Mouse (Mus musculus) midbrain, embryonic 16.5 days (tissue): Measurements from ENCODE around the gene Abhd11. TPM values are rescaled to one million over a fixed set of nuclear protein-coding genes. Genes with fewer than 3 reads are reported as not detected.

ENCODE experiments used
- ATAC-seq: fragments of 200-750 bp; cut with Nextera tagmentation; 2 replicates; pipeline ENCODE4 v1.8.0; 2017; ENCODE audit warnings: moderate TSS enrichment
- H3K27ac ChIP-seq: fragments of 300-500 bp; sonication (generic); 2 replicates; pipeline ENCODE4 v1.5.1; 2014; ENCODE audit warnings: mild to moderate bottlenecking, low read length, mixed read lengths
- H3K27me3 ChIP-seq: fragments of 300-500 bp; sonication (generic); 2 replicates; pipeline ENCODE4 v1.6.1; 2014; ENCODE audit warnings: low read depth, low read length, mixed read lengths; ENCODE audit not compliant: control insufficient read depth, insufficient read depth
- H3K36me3 ChIP-seq: fragments of 300-500 bp; sonication (generic); 2 replicates; pipeline ENCODE4 v1.6.1; 2014; ENCODE audit warnings: mild to moderate bottlenecking, low read length, moderate library complexity, mixed read lengths; ENCODE audit not compliant: control insufficient read depth, insufficient read depth
- H3K4me1 ChIP-seq: fragments of 300-500 bp; sonication (generic); 2 replicates; pipeline ENCODE4 v1.6.1; 2014; ENCODE audit warnings: mild to moderate bottlenecking, low read length, mixed read lengths; ENCODE audit not compliant: control insufficient read depth, insufficient read depth
- H3K4me2 ChIP-seq: fragments of 300-500 bp; sonication (generic); 2 replicates; pipeline ENCODE4 v1.6.1; 2014; ENCODE audit warnings: mild to moderate bottlenecking, low read length, mixed read lengths
- H3K4me3 ChIP-seq: fragments of 300-500 bp; sonication (generic); 2 replicates; pipeline ENCODE4 v1.5.1; 2014; ENCODE audit warnings: low read depth, mild to moderate bottlenecking, low read length, moderate library complexity, mixed read lengths
- H3K9ac ChIP-seq: fragments of 300-500 bp; sonication (generic); 2 replicates; pipeline ENCODE4 v1.6.1; 2014; ENCODE audit warnings: low read depth, low read length, mixed read lengths
- H3K9me3 ChIP-seq: fragments of 300-500 bp; sonication (generic); replicated peaks from 2 replicates; pipeline ENCODE4 v1.6.1; 2014; ENCODE audit warnings: mild to moderate bottlenecking, low read length, mixed read lengths; ENCODE audit not compliant: control insufficient read depth, poor library complexity, severe bottlenecking
- WGBS: fragments of 180-500 bp; shearing (Covaris S2); extraction: QIAGEN DNeasy Blood & Tissue Kit; methylation state at CpG from one replicate; pipeline ENCODE4 v1.1.7; 2014; 5-methylcytosine and 5-hydroxymethylcytosine counted together
- polyA plus RNA-seq: library from polyadenylated mRNA; unstranded; fragments of >200 nt; fragmentation: Nextera tagmentation; extraction: Ambion mirVana; gene quantifications from 2 replicates; pipeline ENCODE4 v1.2.1, GENCODE M21; 2015

The Abhd11 gene
- polyA plus RNA-seq, 1 experiment from 2014 or later: 81.5 TPM

DNA sequence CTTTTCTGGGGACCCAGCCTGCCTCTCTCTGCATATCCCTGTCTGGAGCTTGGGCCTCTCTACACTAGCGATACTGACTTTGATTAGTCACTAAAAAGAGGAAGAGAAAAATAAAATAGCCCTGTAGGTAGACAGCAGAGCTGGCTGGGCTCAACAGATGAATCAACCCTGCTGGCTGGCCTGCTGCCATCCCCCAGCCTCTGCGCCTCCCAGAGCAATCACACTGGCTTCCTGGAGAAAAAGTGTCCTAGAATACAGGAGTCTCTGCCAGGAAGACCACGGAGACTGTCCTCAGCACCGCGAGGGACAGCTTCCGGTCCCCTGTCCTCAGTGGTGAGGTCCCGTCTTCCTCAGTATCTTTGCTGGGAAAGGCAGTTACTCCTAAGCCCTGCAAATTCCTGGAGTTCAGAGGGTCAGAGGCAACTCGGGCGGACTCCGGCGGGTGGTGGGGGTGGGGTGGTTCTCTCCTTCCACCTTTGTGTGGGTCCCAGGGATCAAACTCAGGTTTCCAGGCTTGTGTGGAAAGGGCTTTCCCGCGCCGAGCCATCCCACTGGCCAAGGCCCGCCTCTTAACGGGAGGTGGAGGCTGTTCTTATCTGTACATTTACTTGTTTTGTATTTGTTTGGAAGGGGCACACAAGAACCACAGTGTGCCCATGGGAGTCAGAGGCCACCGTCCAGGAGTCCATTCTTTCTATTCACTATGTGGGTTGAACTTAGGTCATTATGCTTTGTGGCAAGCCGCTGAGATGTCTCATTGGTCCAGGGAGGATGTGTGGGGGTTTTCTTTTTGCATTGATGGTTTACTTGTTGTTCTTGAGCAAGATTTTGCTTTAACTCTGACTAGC is 20.3 kb downstream of the Abhd11 start:
- Histone ChIP-seq H3K4me2 (no peak overlapping the region), H3K9me3 (no peaks in the 10 kb centered on the region), H3K4me3 (no peak overlapping the region), H3K36me3 (no peaks in the 10 kb centered on the region), H3K27me3 (no peaks in the 10 kb centered on the region), H3K4me1 (peaks cover 20% of the 10 kb centered on the region), H3K27ac (no peak overlapping the region), H3K9ac (0 out of 2 replicates have a peak overlapping the region, but pooled peaks have one; percentile 14)
- WGBS: 56% methylated on average over 18 of the region's 18 CpGs
- ATAC-seq: no peak

- H3K9ac ChIP-seq: no peak overlapping the region
- 92% methylated on average over 5 of the region's 5 CpGs for WGBS
- H3K4me2 ChIP-seq: no peak overlapping the region
- H3K4me3 ChIP-seq: no peak overlapping the region
- H3K36me3 ChIP-seq: no peaks in the 10 kb centered on the region
- H3K4me1 ChIP-seq: peaks cover 3% of the 10 kb centered on the region; the same call in 1 of the 2 replicates
- H3K27ac ChIP-seq: no peak overlapping the region
- H3K9me3 ChIP-seq: no peaks in the 10 kb centered on the region
- no peaks in the 10 kb centered on the region for H3K27me3 ChIP-seq
- ATAC-seq: no peak
These were observed 23.6 kb downstream of the Abhd11 start for GRCm38 (mm10) chr5:135032581-135032980.

DNA sequence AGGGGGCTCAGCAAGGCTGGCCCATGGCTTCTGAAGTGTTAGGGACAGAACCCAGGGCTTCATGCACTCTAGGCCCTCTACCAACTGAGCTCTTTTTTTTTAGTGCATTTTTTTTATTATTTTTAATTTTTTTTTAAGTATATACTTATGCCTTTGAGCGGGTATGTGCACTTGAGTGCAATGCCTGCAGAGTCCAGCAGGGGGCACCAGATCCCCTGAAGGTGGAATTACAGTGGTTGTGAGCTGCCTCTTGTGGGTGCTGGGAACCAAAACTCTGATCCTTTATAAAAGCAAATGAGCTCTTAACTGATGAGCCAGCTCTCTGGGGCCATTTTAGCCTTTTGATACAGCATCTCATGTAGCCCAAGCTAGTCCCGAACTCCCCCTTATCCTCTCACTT is 25.6 kb downstream of the Abhd11 start:
- Histone ChIP-seq H3K4me1 (no peaks in the 10 kb centered on the region), H3K9ac (no peak overlapping the region), H3K36me3 (peaks cover 8% of the 10 kb centered on the region; the same call in 1 of the 2 replicates), H3K27ac (no peak overlapping the region), H3K4me2 (no peak overlapping the region), H3K9me3 (no peaks in the 10 kb centered on the region), H3K4me3 (no peak overlapping the region), H3K27me3 (no peaks in the 10 kb centered on the region)
- ATAC-seq: no peak
- 100% methylated on average over 2 of the region's 2 CpGs for WGBS

GRCm38 (mm10) chr5:135035608-135036359 is 26.8 kb downstream of the Abhd11 start:
- WGBS: 66% methylated on average over 18 of the region's 18 CpGs
- no peaks in the 10 kb centered on the region for H3K9me3 ChIP-seq
- no peak for ATAC-seq

DNA sequence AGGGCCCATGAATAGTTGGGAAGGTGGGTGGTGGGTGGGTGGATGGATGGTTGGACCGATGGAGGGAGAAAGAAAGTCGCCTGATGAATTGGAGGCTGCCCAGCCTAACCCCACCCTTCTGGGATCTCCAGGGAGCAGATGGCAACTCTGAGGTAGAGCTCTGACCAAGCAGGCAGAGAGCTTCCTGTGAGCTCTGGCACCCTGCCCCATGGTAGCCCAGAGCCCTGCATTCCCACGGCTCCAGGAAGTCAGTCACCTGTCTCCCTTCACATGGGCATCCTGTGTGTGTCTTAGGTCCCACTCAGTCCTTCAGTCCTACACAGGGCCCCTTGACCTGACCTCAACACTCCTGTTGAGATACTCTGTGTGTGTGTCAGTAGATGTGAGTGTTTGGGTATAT is 29.0 kb downstream of the Abhd11 start:
- Histone ChIP-seq H3K27ac (no peak overlapping the region), H3K4me2 (no peak overlapping the region), H3K4me1 (no peaks in the 10 kb centered on the region), H3K9ac (no peak overlapping the region), H3K9me3 (no peaks in the 10 kb centered on the region), H3K36me3 (peaks cover 8% of the 10 kb centered on the region; the same call in 1 of the 2 replicates), H3K4me3 (no peak overlapping the region), H3K27me3 (no peaks in the 10 kb centered on the region)
- WGBS: 100% methylated on average over 3 of the region's 3 CpGs
- ATAC-seq: no peak

More at GRCm38 (mm10) chr5:135035608-135036359, 26.8 kb downstream of the Abhd11 start:
- Histone ChIP-seq H3K4me1 (no peaks in the 10 kb centered on the region), H3K9ac (no peak overlapping the region), H3K27ac (no peak overlapping the region), H3K36me3 (peaks cover 8% of the 10 kb centered on the region; the same call in 1 of the 2 replicates), H3K27me3 (no peaks in the 10 kb centered on the region), H3K4me2 (no peak overlapping the region), H3K4me3 (no peak overlapping the region)

GRCm38 (mm10) chr5:135039541-135039940 is 30.6 kb downstream of the Abhd11 start:
- no peak overlapping the region for H3K4me2 ChIP-seq
- no peak for ATAC-seq

DNA sequence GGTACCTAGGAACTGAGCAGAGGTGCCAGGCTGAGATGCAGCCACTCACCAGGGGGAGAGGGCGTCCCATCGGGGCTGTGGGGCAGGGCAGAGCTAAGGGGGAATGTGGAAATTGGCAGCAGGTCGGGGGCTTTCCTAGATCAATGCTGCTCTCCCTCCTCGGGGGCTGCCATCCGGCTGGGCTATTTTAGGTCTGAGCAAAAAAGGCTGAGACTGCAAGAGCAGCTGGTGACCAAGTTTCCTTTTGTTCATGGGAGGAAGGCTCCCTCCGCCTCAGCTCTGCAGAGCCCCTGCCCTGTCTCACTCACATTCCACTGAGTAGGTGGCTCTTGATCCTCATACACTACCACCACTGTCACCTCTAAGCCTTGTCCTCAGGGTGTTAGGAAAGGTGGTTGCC is 31.1 kb downstream of the Abhd11 start:
- H3K9ac ChIP-seq: no peak overlapping the region
- no peak for ATAC-seq
- no peak overlapping the region for H3K4me2 ChIP-seq
- no peak overlapping the region for H3K27ac ChIP-seq
- no peaks in the 10 kb centered on the region for H3K4me1 ChIP-seq
- H3K4me3 ChIP-seq: no peak overlapping the region
- no peaks in the 10 kb centered on the region for H3K27me3 ChIP-seq
- peaks cover 14% of the 10 kb centered on the region for H3K36me3 ChIP-seq
- WGBS: 50% methylated on average over 6 of the region's 6 CpGs
- no peaks in the 10 kb centered on the region for H3K9me3 ChIP-seq

More at GRCm38 (mm10) chr5:135039541-135039940, 30.6 kb downstream of the Abhd11 start:
- H3K9ac ChIP-seq: no peak overlapping the region
- H3K4me3 ChIP-seq: no peak overlapping the region
- no peaks in the 10 kb centered on the region for H3K9me3 ChIP-seq
- no peaks in the 10 kb centered on the region for H3K4me1 ChIP-seq
- H3K27me3 ChIP-seq: no peaks in the 10 kb centered on the region
- H3K27ac ChIP-seq: no peak overlapping the region
- H3K36me3 ChIP-seq: peaks cover 10% of the 10 kb centered on the region
- WGBS: 87% methylated on average over 9 of the region's 9 CpGs

DNA sequence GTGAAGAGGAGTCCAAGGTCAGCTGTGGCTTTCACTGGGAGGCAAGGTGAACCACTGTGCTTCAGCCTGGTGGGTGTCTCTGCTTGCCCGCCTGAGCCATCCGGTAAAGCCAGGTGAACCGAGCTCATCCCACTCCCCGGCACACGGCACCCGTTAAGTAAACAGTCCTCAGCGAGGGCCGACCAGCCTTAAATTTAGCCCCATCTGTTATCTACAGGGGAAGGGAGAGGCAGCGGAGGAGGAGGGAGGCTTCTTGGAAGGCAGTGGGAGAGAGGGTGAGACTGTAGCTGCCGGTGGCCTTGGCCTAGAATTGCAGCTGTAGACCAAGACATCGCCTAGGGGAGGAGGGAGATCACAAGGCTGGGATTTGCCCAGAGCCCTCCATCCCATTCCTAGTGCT is 31.8 kb downstream of the Abhd11 start:
- WGBS: 76% methylated on average over 11 of the region's 11 CpGs
- Histone ChIP-seq H3K4me2 (no peak overlapping the region), H3K9ac (no peak overlapping the region), H3K4me3 (no peak overlapping the region), H3K27ac (no peak overlapping the region), H3K36me3 (peaks cover 18% of the 10 kb centered on the region), H3K27me3 (no peaks in the 10 kb centered on the region), H3K4me1 (no peaks in the 10 kb centered on the region), H3K9me3 (no peaks in the 10 kb centered on the region)
- ATAC-seq: no peak
